ENCODE assay signal across 18 mouse cellular contexts in the genomic region with DNA sequence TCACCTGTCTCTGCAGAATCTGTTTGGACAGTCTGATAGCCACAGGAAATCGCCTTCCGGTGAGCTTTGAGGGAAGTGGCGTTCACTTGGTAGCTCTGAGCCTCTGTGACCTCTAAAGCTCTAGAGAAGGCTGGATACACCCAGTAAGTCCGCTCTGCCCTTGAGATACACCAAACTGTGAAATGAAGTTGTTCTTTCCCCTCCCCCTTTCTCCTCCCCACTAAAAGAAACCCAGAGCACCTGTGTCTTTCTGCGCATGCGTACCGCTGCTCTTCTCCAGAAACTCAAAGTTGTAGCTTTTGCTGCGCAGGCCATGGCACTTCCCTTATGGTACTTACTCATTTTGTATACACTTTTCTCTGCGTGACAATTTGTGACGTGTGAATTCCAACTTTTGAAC.
"Had no signal": no experiment of that assay in that cellular context is flagged by ENCODE, and none has a peak within 500 bp of the region (broad histone marks: within the 10 kb centered on the region; RNA-seq: fewer than 3 reads in every experiment).

No protein-coding gene starts in this region.

- DNase-seq: cerebellum, adult 9-10 months; cerebellum, adult 9-11 months; cerebellum, postnatal 10 days; cerebellum, postnatal 14 days; cerebellum, postnatal 25 days; cerebellum, postnatal 36 days; embryo, embryonic 11 days; forebrain, postnatal 0 days; gastrocnemius, adult 2 months; gastrocnemius, postnatal 14 days; gastrocnemius, postnatal 25 days; gastrocnemius, postnatal 36 days; heart, adult 18-20 months; heart, adult 2 months had no signal

- ATAC-seq: forebrain, embryonic 13.5 days; forebrain, embryonic 14.5 days; forebrain, embryonic 15.5 days; forebrain, embryonic 16.5 days; forebrain, postnatal 0 days had no signal
